Mouse (Mus musculus) kidney, postnatal 4 days (tissue): ENCODE results near the gene Nfia.
A peak's percentile ranks its signal among the peaks of the same experiment; 100 is the strongest.

Experiments used
- DNase-seq, 2 experiments: peaks; one replicate each; pipeline ENCODE4 v3.0.0; 2021; ENCODE audit warnings: mixed read lengths in 2 of 2

Gene Nfia

GRCm38 (mm10) chr4:97783073-97783879 is 10.7 kb downstream of the Nfia start:
- DNase-seq = no peak

- DNase-seq = no peak
Observed at GRCm38 (mm10) chr4:97784236-97784635, 11.7 kb downstream of the Nfia start.

GRCm38 (mm10) chr4:97785547-97786271 is 13.2 kb downstream of the Nfia start:
- DNase-seq = no peak

- no peak for DNase-seq
Observed at GRCm38 (mm10) chr4:97786571-97786970, 14.0 kb downstream of the Nfia start.

- DNase-seq = no peak
Observed at GRCm38 (mm10) chr4:97787515-97787914, 15.0 kb downstream of the Nfia start.

GRCm38 (mm10) chr4:97788537-97788936 is 16.0 kb downstream of the Nfia start:
- no peak for DNase-seq

GRCm38 (mm10) chr4:97793931-97794330 is 21.4 kb downstream of the Nfia start:
- DNase-seq = no peak

GRCm38 (mm10) chr4:97794865-97795264 is 22.3 kb downstream of the Nfia start:
- DNase-seq = no peak

- no peak for DNase-seq
Observed at GRCm38 (mm10) chr4:97795957-97796356, 23.4 kb downstream of the Nfia start.

GRCm38 (mm10) chr4:97796505-97796904 is 24.0 kb downstream of the Nfia start:
- DNase-seq = no peak

GRCm38 (mm10) chr4:97803791-97804190 is 31.3 kb downstream of the Nfia start:
- DNase-seq = no peak

- no peak for DNase-seq
Observed at GRCm38 (mm10) chr4:97804638-97805037, 32.1 kb downstream of the Nfia start.

- no peak for DNase-seq
Observed at GRCm38 (mm10) chr4:97805255-97805654, 32.7 kb downstream of the Nfia start.

- peak in 1 of 2 experiments; percentile 22 for DNase-seq
Observed at GRCm38 (mm10) chr4:97805896-97806808, 33.6 kb downstream of the Nfia start.

- DNase-seq = no peak
Observed at GRCm38 (mm10) chr4:97806924-97807323, 34.4 kb downstream of the Nfia start.

- no peak for DNase-seq
Observed at GRCm38 (mm10) chr4:97808885-97809284, 36.4 kb downstream of the Nfia start.

- DNase-seq = no peak
Observed at GRCm38 (mm10) chr4:97809582-97810295, 37.2 kb downstream of the Nfia start.

- no peak for DNase-seq
Observed at GRCm38 (mm10) chr4:97810348-97810939, 37.9 kb downstream of the Nfia start.

- no peak for DNase-seq
Observed at GRCm38 (mm10) chr4:97813035-97813434, 40.5 kb downstream of the Nfia start.

GRCm38 (mm10) chr4:97813996-97814395 is 41.5 kb downstream of the Nfia start:
- DNase-seq = no peak

GRCm38 (mm10) chr4:97814515-97814914 is 42.0 kb downstream of the Nfia start:
- DNase-seq = no peak

GRCm38 (mm10) chr4:97816001-97816400 is 43.5 kb downstream of the Nfia start:
- DNase-seq = no peak
